Mouse (Mus musculus) intestine, postnatal 0 days (tissue): Measurements from ENCODE around the gene Ap2a1. TPM values are rescaled to one million over a fixed set of nuclear protein-coding genes. Genes with fewer than 3 reads are reported as not detected.
A peak's percentile ranks its signal among the peaks of the same experiment; 100 is the strongest.

Source experiments
- ATAC-seq: fragments of 200-750 bp; cut with Nextera tagmentation; 2 replicates; pipeline ENCODE4 v1.8.0; 2017; ENCODE audit warnings: mild to moderate bottlenecking, moderate TSS enrichment, moderate library complexity
- H3K27ac ChIP-seq: fragments of 300-500 bp; sonication (generic); 2 replicates; pipeline ENCODE4 v1.5.1; 2014; ENCODE audit warnings: mild to moderate bottlenecking, low read depth, low read length, moderate library complexity
- H3K27me3 ChIP-seq: fragments of 300-500 bp; sonication (generic); replicated peaks from 2 replicates; pipeline ENCODE4 v1.6.1; 2014; ENCODE audit warnings: low read length, mixed read lengths; ENCODE audit not compliant: control insufficient read depth, insufficient read depth
- H3K36me3 ChIP-seq: fragments of 300-500 bp; sonication (generic); 2 replicates; pipeline ENCODE4 v1.6.1; 2014; ENCODE audit warnings: mild to moderate bottlenecking, moderate library complexity; ENCODE audit not compliant: control insufficient read depth, insufficient read depth
- H3K4me1 ChIP-seq: fragments of 300-500 bp; sonication (generic); replicated peaks from 2 replicates; pipeline ENCODE4 v1.6.1; 2014; ENCODE audit warnings: antibody characterized with exemption, low read length, mixed read lengths; ENCODE audit not compliant: control insufficient read depth, insufficient read depth
- H3K4me2 ChIP-seq: fragments of 300-500 bp; sonication (generic); replicated peaks from 2 replicates; pipeline ENCODE4 v1.6.1; 2014; ENCODE audit warnings: low read depth, mild to moderate bottlenecking, moderate library complexity
- H3K4me3 ChIP-seq: fragments of 300-500 bp; sonication (generic); 2 replicates; pipeline ENCODE4 v1.5.1; 2014; ENCODE audit warnings: low read depth, low read length
- H3K9ac ChIP-seq: fragments of 300-500 bp; sonication (generic); 2 replicates; pipeline ENCODE4 v1.6.1; 2014; ENCODE audit warnings: mild to moderate bottlenecking, low read depth, low read length
- H3K9me3 ChIP-seq: fragments of 300-500 bp; sonication (generic); 2 replicates; pipeline ENCODE4 v1.6.1; 2016; ENCODE audit warnings: mixed run types; ENCODE audit not compliant: control insufficient read depth
- CTCF ChIP-seq: sonication (generic); IDR thresholded peaks from 2 replicates; pipeline ENCODE4 v1.5.1; 2016; ENCODE audit warnings: low read depth, mild to moderate bottlenecking, control low read depth, antibody characterized with exemption, moderate library complexity
- WGBS: fragments of 180-500 bp; shearing (Covaris S2); extraction: QIAGEN DNeasy Blood & Tissue Kit; methylation state at CpG from one replicate; pipeline ENCODE4 v1.1.7; 2014; 5-methylcytosine and 5-hydroxymethylcytosine counted together
- polyA plus RNA-seq: library from polyadenylated mRNA; unstranded; fragments of >200 nt; fragmentation: Nextera tagmentation; extraction: Ambion mirVana; gene quantifications from 2 replicates; pipeline ENCODE4 v1.2.1, GENCODE M21; 2015

Gene Ap2a1
- polyA plus RNA-seq, 1 experiment from 2014 or later: 44.1 TPM

GRCm38 (mm10) chr7:44867010-44867702, 62.1 kb downstream of the Ap2a1 start:
- Histone ChIP-seq H3K9me3 (no peaks in the 10 kb centered on the region), H3K4me2 (peak overlapping the region; percentile 79), H3K36me3 (peaks cover 31% of the 10 kb centered on the region), H3K4me3 (peak overlapping the region; percentile 86; the same call in 1 of the 2 replicates), H3K27ac (0 out of 2 replicates have a peak overlapping the region, but pooled peaks have one; percentile 37), H3K4me1 (peaks cover 27% of the 10 kb centered on the region), H3K9ac (no peak overlapping the region), H3K27me3 (no peaks in the 10 kb centered on the region)
- TF ChIP-seq CTCF: no peak
- no peak for ATAC-seq
- WGBS: 58% methylated on average over 18 of the region's 19 CpGs

- Histone ChIP-seq H3K9me3 (no peaks in the 10 kb centered on the region), H3K36me3 (peaks cover 38% of the 10 kb centered on the region), H3K27me3 (no peaks in the 10 kb centered on the region), H3K4me3 (peak overlapping the region; percentile 1; the same call in 1 of the 2 replicates), H3K4me2 (peak overlapping the region; percentile 79), H3K9ac (peak overlapping the region; percentile 45), H3K27ac (peak overlapping the region; percentile 37), H3K4me1 (peaks cover 27% of the 10 kb centered on the region)
- ATAC-seq: peak; percentile 29
- 29% methylated on average over 15 of the region's 15 CpGs for WGBS
- TF ChIP-seq CTCF: peak; percentile 64
Measured at GRCm38 (mm10) chr7:44866276-44867009, 62.9 kb downstream of the Ap2a1 start.

DNA sequence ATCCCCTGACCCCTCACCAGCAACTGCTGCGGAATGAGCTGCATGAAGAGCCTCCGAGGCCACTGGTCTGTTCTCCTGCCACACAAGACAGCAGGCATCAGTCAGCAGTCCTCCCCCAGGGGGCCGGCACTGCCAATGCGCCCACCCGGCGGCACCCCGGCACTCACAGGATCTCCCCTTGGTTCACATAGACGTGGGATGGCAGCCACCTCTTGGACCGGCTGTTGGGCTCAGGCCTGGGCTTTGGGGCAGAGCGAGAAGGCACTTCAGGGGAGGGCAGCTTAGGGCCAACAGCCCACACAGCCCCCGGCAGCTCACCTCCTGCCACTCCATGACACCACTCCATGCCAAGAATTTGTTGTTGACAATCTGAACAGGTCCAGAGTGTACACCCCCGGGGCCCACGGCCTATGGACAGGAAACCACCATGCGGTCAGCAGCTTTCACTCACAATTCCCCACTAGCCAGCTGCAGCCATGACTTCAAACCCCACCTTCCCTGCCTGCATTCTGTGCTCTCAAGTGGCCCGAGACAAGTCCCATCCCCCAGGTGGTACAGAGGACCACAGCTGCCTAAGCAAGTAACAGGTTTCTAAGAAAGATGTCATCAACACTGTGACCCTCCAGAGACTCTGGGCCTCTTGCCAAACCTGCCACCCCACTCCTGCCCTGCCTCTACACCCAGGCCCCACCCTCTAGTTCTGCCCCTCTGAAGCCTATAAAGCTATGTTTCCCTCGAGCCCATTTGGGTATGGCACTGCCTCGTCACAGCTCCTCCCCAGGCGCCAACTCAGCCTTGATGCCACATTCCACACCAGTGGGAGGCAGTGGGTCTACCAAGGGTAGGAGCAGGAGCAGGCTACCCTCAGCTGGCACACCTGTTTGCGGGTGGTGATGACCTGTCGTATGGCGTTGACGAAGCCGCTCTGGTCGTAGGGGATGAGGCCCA, 64.4 kb downstream of the Ap2a1 start:
- ATAC-seq: no peak
- peaks cover 42% of the 10 kb centered on the region for H3K36me3 ChIP-seq
- peaks cover 27% of the 10 kb centered on the region for H3K4me1 ChIP-seq

GRCm38 (mm10) chr7:44863982-44864494, 65.3 kb downstream of the Ap2a1 start:
- no peaks in the 10 kb centered on the region for H3K27me3 ChIP-seq
- H3K36me3 ChIP-seq: peaks cover 47% of the 10 kb centered on the region
- H3K9ac ChIP-seq: no peak overlapping the region
- H3K4me1 ChIP-seq: peaks cover 27% of the 10 kb centered on the region
- H3K4me3 ChIP-seq: no peak overlapping the region
- H3K27ac ChIP-seq: peak overlapping the region; percentile 21; the same call in 1 of the 2 replicates
- no peak overlapping the region for H3K4me2 ChIP-seq
- H3K9me3 ChIP-seq: no peaks in the 10 kb centered on the region
- 82% methylated on average over 11 of the region's 11 CpGs for WGBS
- no peak for ATAC-seq
- TF ChIP-seq CTCF: no peak

More for the DNA sequence above, 64.4 kb downstream of the Ap2a1 start:
- Histone ChIP-seq H3K9me3 (no peaks in the 10 kb centered on the region), H3K27ac (0 out of 2 replicates have a peak overlapping the region, but pooled peaks have one; percentile 21), H3K27me3 (no peaks in the 10 kb centered on the region), H3K4me3 (no peak overlapping the region), H3K4me2 (no peak overlapping the region), H3K9ac (no peak overlapping the region)
- TF ChIP-seq CTCF: no peak
- 78% methylated on average over 24 of the region's 24 CpGs for WGBS

DNA sequence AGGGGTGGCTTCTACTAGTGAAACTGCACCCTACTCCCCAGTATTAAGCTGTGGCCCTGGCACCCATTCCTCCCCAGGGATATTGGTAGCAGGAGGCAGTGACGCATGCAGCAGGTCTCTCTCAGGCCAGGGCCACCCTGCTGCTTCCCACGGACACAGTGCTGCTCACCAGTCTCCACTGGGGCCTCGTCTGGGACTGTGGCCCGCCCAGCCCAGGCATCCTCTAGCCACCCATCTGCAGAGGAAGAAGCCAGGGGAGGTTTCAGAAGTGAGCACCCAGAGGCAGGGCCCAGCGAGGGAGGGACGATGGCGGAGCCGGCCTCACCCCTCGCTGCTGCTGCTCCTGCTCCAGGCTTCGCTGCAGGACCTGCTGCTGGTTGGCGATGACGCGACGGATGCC, 66.1 kb downstream of the Ap2a1 start:
- no peaks in the 10 kb centered on the region for H3K9me3 ChIP-seq
- no peak overlapping the region for H3K4me3 ChIP-seq
- no peaks in the 10 kb centered on the region for H3K27me3 ChIP-seq
- H3K9ac ChIP-seq: no peak overlapping the region
- peaks cover 47% of the 10 kb centered on the region for H3K36me3 ChIP-seq
- no peak overlapping the region; the same call in 1 of the 2 replicates for H3K27ac ChIP-seq
- peaks cover 23% of the 10 kb centered on the region for H3K4me1 ChIP-seq
- TF ChIP-seq CTCF: no peak
- 80% methylated on average over 14 of the region's 14 CpGs for WGBS
- ATAC-seq: no peak
- no peak overlapping the region for H3K4me2 ChIP-seq
